Mouse (Mus musculus) lung, postnatal 36 days (tissue): Measurements from ENCODE around the gene Ikzf1.

ENCODE experiments used
- DNase-seq: peaks from one replicate; pipeline ENCODE4 v3.0.0; 2022; ENCODE audit warnings: mixed read lengths

The Ikzf1 gene

GRCm38 (mm10) chr11:11725252-11725875 is 40.6 kb downstream of the Ikzf1 start:
- no peak for DNase-seq

DNA sequence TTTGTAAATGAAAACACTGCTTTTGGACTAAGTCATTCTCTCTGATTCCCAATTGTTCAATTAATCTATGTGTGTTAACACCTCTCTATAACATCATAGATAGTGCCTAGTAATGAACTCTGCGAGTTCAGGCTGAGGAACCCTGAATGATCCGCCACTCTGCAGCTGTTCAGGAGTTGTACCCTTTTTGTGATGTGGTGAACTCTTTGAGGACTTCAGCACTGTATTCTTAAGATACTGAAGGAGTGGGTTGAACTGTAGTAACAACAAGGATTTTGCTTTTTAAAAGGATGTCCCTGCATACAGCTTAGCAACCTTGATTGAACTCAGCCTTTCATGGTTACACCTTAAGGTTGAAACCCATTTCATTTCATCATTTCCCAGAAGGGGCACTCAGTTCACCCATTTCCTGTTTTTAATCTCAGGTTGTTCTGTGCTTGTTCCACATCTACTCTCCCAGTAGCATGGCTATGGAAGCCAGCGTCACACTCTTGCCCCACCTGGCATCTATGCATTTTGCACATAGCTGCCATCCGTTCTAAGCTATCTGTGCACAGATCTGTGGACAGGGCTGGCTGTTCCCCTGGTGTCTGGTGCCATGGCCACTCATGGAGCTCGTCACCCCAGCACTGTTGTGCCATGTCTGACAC is 41.2 kb downstream of the Ikzf1 start:
- DNase-seq: no peak

DNA sequence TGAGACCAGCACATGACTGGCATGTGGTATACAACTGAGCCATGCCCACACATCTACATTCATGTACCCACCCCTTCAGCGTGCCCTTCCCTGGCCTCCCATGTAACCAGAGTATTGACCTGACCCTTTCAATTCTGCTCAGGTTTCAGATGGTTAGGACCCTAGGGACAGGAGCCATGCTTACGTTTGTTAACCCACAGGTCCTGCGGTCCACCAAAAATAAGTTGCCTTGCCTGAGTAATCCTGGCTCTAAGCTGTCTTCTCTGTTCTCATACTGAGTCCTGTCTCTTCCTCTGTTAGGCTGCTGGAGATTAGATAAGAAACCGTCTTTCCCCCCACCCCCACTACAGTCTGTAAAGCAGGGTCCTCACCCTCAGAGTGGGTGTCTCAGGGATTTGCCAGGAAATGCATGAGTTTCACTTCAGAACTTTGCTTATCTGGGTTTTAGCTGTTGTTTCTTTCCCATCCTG is 42.0 kb downstream of the Ikzf1 start:
- DNase-seq: no peak

- no peak for DNase-seq
Measured at GRCm38 (mm10) chr11:11727936-11728556, 43.2 kb downstream of the Ikzf1 start.

DNA sequence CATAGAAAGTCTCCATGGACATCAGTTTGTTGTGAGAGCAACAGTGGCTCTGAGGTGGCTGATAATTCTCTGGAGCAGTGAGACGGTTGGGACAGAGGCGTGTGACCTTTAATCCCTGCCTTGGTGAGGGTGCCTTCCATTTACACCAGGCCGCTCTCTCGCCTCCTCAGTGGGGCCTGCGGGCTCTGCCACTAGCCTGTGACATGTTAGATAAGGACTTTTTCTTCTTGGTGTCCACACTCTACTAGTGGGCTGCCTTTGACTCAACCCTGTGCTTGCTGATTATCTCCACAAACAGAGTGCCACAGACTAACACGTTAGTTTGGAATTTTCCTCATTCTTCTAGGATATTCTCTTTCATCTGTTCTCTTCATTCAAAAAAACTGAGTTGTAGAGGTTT is 44.4 kb downstream of the Ikzf1 start:
- no peak for DNase-seq

DNA sequence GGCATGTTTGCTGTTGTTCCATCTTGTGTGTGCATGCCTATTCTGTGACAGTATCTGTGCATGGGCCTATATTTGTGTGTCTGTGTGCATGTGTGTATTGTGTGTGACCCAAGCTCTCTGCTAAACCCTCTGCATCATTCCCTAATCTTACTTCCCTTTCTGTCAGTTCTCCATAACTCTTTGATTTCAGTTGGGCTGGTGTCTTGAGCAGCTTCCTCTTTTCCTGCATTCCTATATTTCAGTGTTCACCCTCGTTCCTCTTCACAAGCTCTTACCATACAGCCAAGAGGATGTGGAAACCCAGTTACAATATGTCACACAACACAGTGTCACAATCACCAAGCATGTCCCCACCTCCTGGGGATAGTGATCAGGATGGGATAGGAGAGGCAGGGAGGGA is 45.3 kb downstream of the Ikzf1 start:
- DNase-seq: peak; percentile 41

GRCm38 (mm10) chr11:11731727-11732126 is 46.9 kb downstream of the Ikzf1 start:
- DNase-seq: no peak

DNA sequence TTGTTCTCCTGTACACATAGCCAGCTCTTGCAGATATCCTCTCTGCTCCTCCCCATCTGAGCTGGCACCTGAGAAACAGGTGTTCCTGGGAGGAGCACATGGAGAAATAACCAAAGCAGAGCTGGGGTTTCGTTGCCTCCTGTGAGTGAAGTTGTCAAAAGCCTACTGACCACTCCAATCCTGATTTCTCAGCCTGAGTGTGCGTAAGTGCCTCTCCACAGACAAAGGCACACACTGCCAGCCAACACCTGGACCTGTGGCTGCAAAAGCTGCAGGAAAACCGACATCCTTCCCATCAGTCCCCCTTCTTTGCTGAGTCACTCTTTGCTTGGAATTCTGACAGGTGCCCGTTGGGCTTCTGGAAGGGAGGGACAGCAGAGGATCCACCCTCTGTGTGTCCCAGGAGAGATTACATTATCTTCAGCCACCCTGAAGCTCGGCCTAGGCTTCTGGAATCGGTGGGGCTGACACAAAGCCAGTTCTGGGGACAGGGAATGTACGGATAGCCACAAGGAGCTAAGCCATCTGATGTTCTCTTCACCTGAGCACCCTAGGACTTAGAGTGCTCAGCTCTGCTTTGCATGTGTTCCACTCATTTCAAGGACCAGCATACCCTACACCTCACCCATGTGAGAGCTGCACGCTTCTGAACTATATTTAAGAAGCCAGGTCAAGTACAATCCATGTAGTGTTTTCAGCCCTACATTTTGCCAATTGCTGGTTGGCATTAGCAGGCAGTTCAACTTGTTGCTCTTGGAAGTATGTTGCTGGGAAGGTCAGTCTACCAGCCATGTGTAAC is 48.4 kb downstream of the Ikzf1 start:
- peak; percentile 18 for DNase-seq

DNA sequence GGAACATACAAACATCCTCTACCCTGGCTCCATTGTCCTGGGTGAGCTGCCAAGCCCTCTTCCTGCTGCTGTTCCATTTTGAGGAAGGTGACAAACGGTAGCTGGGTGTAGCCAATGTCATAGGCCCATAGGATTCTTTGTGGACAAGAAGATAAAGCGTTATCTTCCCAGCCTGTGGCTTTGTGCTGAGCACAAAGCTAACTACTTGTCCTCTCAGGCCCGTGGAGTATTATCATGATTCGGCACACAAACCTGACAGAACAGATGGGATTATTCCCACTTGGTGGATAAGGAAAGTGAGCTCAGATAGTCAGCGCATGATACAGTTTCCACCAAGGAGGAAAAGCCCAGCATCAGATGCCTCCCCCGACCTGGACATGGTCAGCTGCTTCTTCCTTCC is 50.4 kb downstream of the Ikzf1 start:
- DNase-seq: no peak

- no peak for DNase-seq
Measured at GRCm38 (mm10) chr11:11736948-11737347, 52.1 kb downstream of the Ikzf1 start.

DNA sequence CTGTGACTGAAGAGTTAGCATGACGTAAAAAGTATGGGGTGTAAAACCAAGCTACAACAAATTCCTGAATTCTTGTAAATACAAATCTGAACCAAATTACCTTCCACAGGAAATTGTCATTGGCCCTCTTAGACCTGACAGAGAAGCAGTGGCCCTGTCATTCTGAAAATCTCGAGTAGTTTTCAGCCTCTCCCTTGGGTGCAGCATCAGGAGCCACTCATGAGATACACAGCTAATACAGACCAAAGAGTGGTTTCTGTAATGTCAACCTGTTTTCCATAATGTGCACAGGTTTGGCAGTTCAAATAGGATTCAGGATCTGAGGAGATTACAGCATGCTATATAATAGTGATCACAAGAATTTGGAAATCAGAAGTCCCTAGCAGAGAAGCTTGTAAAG is 52.8 kb downstream of the Ikzf1 start:
- no peak for DNase-seq

DNA sequence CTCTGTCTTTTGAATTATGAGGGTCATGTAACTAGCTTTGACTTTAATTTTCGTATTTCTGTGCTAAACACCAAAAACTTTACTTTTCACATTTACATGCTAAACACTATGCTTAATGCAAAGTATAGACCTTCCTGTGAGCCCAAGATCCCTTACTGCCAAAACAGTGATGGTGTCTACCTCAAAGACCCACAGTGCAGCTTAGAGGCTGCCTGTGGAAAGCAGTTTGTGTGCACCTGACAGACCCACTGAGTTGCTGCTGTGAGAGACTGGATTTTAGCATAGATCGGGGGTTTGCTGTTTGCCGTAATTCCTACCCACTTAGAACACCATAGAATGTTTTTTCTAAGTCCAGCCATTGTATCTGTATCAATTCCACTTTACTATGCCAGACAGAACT is 54.3 kb downstream of the Ikzf1 start:
- DNase-seq: no peak

- no peak for DNase-seq
Measured at GRCm38 (mm10) chr11:11740603-11741002, 55.8 kb downstream of the Ikzf1 start.

- no peak for DNase-seq
Measured at GRCm38 (mm10) chr11:11741574-11741973, 56.8 kb downstream of the Ikzf1 start.

DNA sequence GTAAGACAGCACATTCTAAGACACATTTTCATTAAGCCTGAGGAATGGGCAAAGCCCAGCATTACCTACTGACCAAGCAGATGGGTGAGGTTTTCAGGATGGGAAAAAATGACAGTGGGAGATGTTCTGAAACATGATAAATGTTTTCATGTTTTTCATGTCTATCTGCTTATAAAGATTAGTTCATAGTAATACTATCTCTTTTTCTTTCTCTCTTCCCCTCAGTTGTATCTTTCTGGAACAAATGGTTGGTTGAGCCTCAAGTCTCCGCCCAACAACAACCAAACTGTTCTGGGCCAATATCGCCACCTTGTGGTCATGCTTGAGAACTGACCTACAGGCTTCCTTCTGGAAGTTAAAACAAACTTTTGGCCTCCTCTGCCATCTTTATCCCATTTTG is 57.8 kb downstream of the Ikzf1 start:
- DNase-seq: peak; percentile 60

DNA sequence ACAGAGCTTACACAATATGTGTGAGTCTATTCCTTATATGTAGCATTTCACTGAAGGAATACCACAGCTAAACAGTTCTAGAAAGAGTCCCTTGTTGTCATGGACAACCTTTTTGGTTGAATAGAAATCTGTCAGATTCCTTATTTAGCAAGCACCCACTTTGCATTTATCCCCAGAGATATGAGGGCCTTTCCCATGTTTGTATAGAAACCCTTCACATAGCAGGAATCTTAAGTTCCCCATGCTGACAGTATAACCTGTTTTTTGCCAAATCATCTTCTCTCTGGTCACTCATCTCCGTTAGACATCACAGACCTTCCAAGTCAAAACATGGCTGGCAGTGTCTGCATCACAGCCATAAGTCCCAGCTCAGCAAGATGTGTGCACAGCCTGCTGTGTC is 59.4 kb downstream of the Ikzf1 start:
- DNase-seq: no peak

DNA sequence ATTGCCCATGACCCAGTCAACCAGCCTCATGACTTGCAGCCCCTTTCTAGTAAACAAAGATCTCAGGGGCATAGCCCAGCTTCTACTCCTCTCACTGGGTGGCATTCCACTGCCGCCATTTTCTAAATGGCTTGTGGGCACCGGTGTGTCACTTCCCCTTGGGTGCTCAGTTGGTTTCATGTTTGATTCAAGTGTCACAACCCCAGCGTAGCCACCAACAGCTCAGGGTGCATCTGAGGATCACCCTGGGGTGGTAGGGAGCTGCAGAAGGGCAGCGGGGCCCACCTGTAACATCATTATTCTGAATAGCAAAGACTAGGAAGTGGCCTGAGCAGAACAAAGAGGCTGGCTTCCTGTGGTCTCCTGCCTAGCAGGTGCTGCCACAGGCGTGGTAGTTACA is 66.3 kb downstream of the Ikzf1 start:
- no peak for DNase-seq

DNA sequence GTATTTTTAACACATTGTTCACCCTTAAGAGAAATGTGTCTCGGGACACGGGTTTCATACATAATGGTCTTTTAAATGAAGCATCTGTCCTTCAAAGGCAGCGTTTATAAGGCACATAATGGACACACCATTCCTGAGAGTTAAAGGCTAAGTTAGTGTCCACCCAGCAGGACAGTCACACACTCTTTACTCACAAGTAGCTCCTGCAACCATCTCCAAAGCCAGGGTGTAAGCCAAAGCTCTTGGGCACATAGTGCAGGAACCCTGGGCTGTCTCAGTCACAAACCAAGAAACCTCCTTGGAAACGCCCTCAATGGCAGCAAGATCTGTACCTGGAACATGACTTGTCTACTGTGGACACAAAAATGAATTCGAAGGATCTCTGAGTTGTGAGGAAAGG is 68.1 kb downstream of the Ikzf1 start:
- DNase-seq: no peak

GRCm38 (mm10) chr11:11758121-11758520 is 73.3 kb downstream of the Ikzf1 start:
- no peak for DNase-seq

DNA sequence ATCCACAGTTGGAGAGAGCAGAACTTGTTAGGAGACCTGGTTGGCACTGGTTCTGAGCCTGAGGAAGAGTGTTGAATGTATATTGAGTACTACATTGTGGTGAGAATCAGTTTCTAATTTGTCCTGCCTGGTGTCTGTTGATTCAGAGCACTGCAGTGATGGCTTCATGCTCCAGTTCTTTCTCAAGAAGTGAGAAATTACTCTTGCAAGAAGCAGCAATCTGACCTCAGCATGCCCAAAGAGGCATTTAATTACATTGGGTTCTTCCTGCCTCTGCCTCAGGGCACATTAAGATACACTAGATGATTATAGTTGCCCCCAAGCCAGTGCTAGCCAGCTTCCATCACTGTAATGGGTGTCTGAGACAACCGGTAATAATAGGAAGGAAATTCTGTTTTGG is 74.1 kb downstream of the Ikzf1 start:
- no peak for DNase-seq

- peak; percentile 53 for DNase-seq
Measured at GRCm38 (mm10) chr11:11763211-11763666, 78.4 kb downstream of the Ikzf1 start.

DNA sequence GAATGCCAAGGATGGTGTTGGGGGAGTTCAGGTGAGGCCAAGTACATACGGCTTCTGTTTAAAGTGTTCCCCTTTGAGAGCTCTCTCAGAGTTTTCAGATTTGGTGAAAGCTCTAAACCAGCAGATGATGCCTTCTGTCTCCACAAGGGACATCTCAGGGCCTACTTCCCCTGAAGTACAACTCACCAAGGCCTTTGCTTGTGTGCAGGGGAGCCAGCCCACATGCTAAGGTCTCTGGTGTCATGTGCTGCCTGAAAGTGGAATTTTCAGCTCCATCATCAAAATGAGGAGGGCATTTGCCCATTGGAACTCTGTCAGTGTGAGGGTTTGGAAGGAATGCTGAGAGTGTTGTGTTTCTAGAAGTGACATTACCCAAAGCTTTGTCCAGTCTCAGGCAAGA is 80.6 kb downstream of the Ikzf1 start:
- no peak for DNase-seq

DNA sequence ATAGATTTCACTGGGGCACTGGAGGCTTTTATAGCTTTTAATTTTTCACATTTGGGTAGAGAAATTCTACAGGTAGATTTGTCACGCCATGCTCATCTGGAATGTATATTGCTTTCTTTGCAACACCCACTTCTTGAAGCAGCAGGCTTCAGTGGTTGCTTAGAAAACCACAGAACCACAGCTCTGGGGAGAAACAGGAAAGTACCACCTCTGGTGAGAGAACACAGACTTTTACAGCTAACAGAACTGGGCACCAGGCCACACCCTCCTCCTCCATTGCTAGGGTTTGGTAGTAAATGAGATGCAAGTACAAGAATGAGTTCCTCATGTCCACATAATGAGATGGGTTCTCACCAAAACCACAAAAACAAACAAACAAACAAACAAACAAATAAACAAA is 81.3 kb downstream of the Ikzf1 start:
- peak; percentile 79 for DNase-seq

DNA sequence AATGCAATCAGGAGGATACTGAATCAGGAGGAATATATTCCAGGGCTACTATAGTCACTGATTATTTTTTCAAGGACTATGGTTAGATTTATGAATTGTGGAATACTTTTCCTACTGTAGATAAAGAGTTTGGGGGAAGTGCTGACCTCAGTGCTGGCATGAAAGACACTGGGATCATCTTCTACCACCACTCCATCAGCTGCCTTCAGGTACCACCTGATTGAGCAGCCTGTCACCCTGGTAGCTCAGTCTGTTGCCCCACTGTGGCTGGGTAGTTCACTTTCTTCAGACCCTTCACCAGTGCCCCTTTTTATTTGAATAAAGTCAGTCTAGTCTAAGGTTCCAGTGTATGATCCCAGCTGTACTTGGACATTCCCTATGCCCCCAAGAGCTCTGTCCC is 81.9 kb downstream of the Ikzf1 start:
- no peak for DNase-seq
